Mouse (Mus musculus) embryonic fibroblast, embryonic 13.5 days (primary cell): ENCODE data around the gene Prkci.

Experiments used
- CTCF ChIP-seq: IDR thresholded peaks from 2 replicates; pipeline ENCODE4 v1.5.1; 2011; ENCODE audit warnings: mild to moderate bottlenecking, control low read depth, low read length, moderate library complexity, borderline replicate concordance; ENCODE audit not compliant: insufficient read depth
- POLR2A ChIP-seq: IDR thresholded peaks from 2 replicates; pipeline ENCODE4 v1.6.1; 2011; ENCODE audit warnings: low read depth, mild to moderate bottlenecking, control low read depth, low read length, moderate library complexity

- TF ChIP-seq CTCF (no peak), POLR2A (no peak)
These were observed 76.3 kb downstream of the Prkci start for GRCm38 (mm10) chr3:31071804-31072203.
